Mouse (Mus musculus) midbrain, embryonic 10.5 days (tissue): ENCODE measurements around the gene Col28a1. TPM values are rescaled to one million over a fixed set of nuclear protein-coding genes. Genes with fewer than 3 reads are reported as not detected.

Experiments
- DNase-seq: peaks from one replicate; pipeline ENCODE4 v3.0.0-alpha.2; 2017; ENCODE audit warnings: low spot score
- H3K27ac ChIP-seq: fragments of 300-500 bp; sonication (generic); replicated peaks from 2 replicates; pipeline ENCODE4 v1.5.1; 2016; ENCODE audit warnings: mild to moderate bottlenecking
- H3K27me3 ChIP-seq: fragments of 300-500 bp; sonication (generic); 2 replicates; pipeline ENCODE4 v1.6.1; 2016; ENCODE audit warnings: low read depth, mild to moderate bottlenecking; ENCODE audit not compliant: poor library complexity, severe bottlenecking
- H3K36me3 ChIP-seq: fragments of 300-500 bp; sonication (generic); 2 replicates; pipeline ENCODE4 v1.6.1; 2016; ENCODE audit warnings: mild to moderate bottlenecking, moderate library complexity
- H3K4me1 ChIP-seq: fragments of 300-500 bp; sonication (generic); 2 replicates; pipeline ENCODE4 v1.6.1; 2016
- H3K4me3 ChIP-seq: fragments of 300-500 bp; sonication (generic); 2 replicates; pipeline ENCODE4 v1.5.1; 2016; ENCODE audit warnings: mild to moderate bottlenecking, moderate library complexity
- H3K9me3 ChIP-seq: fragments of 300-500 bp; sonication (generic); replicated peaks from 2 replicates; pipeline ENCODE4 v1.6.1; 2016; ENCODE audit warnings: mild to moderate bottlenecking
- WGBS: fragments of 180-500 bp; shearing (Covaris S2); methylation state at CpG from one replicate; pipeline ENCODE4 v1.1.7; 2016; 5-methylcytosine and 5-hydroxymethylcytosine counted together
- polyA plus RNA-seq: library from polyadenylated mRNA; unstranded; fragments of >200 nt; fragmentation: Nextera tagmentation; extraction: Ambion mirVana; gene quantifications from 2 replicates; pipeline ENCODE4 v1.2.1, GENCODE M21; 2016

Col28a1 gene
- polyA plus RNA-seq, 1 experiment from 2014 or later, result not detected

GRCm38 (mm10) chr6:7962749-7963148 lies 229.7 kb downstream of the Col28a1 start:
- WGBS, result 93% methylated on average over 7 of the region's 7 CpGs

GRCm38 (mm10) chr6:7952208-7952607 lies 240.2 kb downstream of the Col28a1 start:
- WGBS, result 45% methylated on average over 2 of the region's 2 CpGs
- DNase-seq, result no peak
- Histone ChIP-seq H3K4me3 (no peak overlapping the region), H3K27me3 (no peaks in the 10 kb centered on the region), H3K9me3 (no peaks in the 10 kb centered on the region), H3K36me3 (no peaks in the 10 kb centered on the region), H3K27ac (no peak overlapping the region), H3K4me1 (peaks cover 5% of the 10 kb centered on the region)

More at GRCm38 (mm10) chr6:7962749-7963148, 229.7 kb downstream of the Col28a1 start:
- no peaks in the 10 kb centered on the region for H3K9me3 ChIP-seq
- H3K27ac ChIP-seq, result no peak overlapping the region
- H3K36me3 ChIP-seq, result no peaks in the 10 kb centered on the region
- no peaks in the 10 kb centered on the region for H3K27me3 ChIP-seq
- DNase-seq, result no peak
- no peak overlapping the region for H3K4me3 ChIP-seq
- peaks cover 9% of the 10 kb centered on the region for H3K4me1 ChIP-seq

GRCm38 (mm10) chr6:7951778-7952177 lies 240.6 kb downstream of the Col28a1 start:
- H3K27me3 ChIP-seq, result no peaks in the 10 kb centered on the region
- H3K9me3 ChIP-seq, result no peaks in the 10 kb centered on the region
- H3K27ac ChIP-seq, result no peak overlapping the region
- H3K4me3 ChIP-seq, result no peak overlapping the region
- H3K36me3 ChIP-seq, result no peaks in the 10 kb centered on the region
- no peak for DNase-seq
- H3K4me1 ChIP-seq, result peaks cover 5% of the 10 kb centered on the region

Other genes starting within 250 kb of the Col28a1 start
- gene Mios, start 16.6 kb upstream of the Col28a1 start, polyA plus RNA-seq, result 24.4 and 26.0 TPM in 2 replicates
- gene Rpa3, start 66.6 kb upstream of the Col28a1 start, polyA plus RNA-seq, result 179 and 201 TPM in 2 replicates
- gene Umad1, start 66.7 kb upstream of the Col28a1 start, polyA plus RNA-seq, result 22.0 and 23.8 TPM in 2 replicates
- gene Gm45062, start 66.8 kb upstream of the Col28a1 start, polyA plus RNA-seq, result 9.0 and 10.6 TPM in 2 replicates